Mouse (Mus musculus) CD4-positive, CD25-positive, alpha-beta regulatory T cell, adult 2 months (primary cell): Measurements from ENCODE around the gene Rad9a.

ENCODE experiments used
- DNase-seq: peaks from one replicate; pipeline ENCODE4 v3.0.0-alpha.2; 2012; ENCODE audit warnings: low read depth, low spot score

The Rad9a gene

DNA sequence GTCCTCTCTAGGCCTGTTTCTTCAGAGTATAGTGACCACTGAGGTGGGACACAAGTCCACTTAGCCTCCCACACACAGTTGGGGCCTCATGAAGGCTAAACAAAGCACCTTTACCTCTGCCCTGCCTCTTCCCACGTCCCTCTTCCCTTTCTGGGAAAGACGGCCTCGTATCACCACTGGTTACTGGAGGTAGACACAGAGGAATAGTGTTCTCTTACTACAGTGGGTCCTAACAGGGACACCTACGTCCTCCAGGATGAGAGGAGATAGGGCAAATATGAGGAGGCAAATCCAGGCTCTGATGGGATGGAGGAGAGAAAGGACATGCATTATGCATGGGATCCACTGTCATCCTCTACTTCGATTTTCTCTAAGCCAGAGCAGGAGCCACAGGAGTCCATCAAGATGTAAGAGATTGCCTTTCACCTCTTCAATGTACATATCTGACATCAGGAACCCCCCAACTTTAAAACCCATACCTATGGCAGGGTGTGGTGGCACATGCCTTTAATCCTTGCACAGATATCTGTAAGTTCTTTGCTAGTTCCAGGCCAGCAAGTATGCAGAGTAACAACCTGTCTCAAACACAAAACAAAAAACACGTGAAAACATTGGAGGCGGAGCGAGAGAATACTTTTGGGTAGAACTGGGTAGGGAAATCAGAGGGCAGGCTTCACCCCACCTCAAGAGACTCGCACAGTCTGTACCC is 53.5 kb downstream of the Rad9a start:
- DNase-seq: no peak

DNA sequence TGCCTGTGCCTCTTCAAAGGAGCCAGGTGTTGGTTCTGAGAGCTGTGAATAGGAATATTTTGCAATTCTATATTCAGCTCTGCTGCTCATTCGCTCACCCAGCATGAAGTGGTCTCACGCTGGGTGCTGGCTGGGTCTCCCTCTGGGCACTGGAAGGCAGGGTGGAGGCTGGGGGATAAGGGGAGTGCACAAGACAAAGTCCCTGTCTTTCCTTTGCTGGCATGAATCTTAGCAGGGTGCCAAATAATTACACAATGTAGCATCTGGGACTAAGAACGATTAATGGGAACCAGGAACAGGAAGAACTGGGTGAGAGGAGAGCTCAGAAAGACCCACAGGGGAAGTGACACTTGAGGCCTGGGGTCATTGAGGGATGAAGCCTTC is 54.4 kb downstream of the Rad9a start:
- no peak for DNase-seq

DNA sequence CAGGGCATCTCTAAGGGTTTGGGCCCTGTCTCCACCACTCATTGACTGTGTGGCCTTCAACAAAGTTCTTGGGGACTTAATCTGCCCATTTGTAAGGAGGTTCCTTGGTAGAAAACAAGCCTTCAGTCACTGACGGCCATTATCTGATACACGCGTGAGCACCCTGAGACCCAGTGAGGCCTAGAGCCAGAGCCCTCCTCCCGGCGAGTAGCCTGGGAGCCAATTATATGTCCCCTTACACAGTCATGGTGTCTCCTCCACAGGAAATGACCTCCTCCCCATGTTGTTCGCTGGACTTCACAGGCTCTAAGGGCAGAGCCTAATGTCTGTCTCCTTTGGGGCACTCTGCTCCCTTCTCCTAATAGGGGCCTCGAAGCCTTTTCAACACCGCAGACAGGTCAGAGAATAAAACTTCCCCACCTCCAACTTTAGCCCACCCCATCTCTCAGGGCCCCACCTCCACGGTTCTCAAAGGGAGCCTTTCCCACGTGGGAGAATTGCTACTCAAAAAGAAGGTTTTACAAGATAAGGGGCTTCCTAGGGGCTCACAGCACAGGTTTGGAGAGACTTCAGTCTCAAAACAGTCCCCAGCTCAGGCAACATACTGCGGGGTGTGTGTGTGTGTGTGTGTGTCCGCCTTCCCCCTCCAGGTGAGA is 55.0 kb downstream of the Rad9a start:
- no peak for DNase-seq

DNA sequence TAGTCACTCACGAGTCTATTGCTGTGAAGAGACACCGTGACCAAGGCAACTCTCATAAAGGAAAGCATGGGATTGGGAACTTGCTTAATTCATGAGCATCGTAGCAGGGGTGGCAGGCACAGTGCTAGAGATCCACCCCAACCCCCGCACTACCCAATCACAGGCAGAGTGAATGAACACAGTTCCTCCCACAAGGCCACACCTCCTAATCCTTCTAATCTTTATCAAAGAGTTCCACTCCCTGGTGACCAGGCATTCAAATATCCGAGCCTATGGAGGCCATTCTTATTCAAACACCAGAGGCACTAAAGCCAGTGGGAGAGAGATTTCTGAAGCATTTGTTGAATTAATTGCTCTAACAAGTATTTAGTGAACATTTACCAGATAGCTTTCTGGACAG is 55.5 kb downstream of the Rad9a start:
- no peak for DNase-seq
